Mouse (Mus musculus) hindbrain, embryonic 15.5 days (tissue): ENCODE measurements around the gene Klhl23. TPM values are rescaled to one million over a fixed set of nuclear protein-coding genes. Genes with fewer than 3 reads are reported as not detected.
"Not testable (repeated sequence)": the region's sequence is repeated elsewhere in the genome, so short reads cannot be mapped to it uniquely, and the experiment has no call there.

Experiments
- ATAC-seq: fragments of 200-750 bp; cut with Nextera tagmentation; 2 replicates; pipeline ENCODE4 v1.8.0; 2017; ENCODE audit warnings: low read depth, moderate number of reproducible peaks, moderate TSS enrichment; ENCODE audit not compliant: low FRiP score
- H3K27ac ChIP-seq: fragments of 300-500 bp; sonication (generic); replicated peaks from 2 replicates; pipeline ENCODE4 v1.5.1; 2015; ENCODE audit warnings: mild to moderate bottlenecking, inconsistent platforms
- H3K27me3 ChIP-seq: fragments of 300-500 bp; sonication (generic); 2 replicates; pipeline ENCODE4 v1.6.1; 2015; ENCODE audit warnings: control low read depth, inconsistent platforms
- H3K36me3 ChIP-seq: fragments of 300-500 bp; sonication (generic); 2 replicates; pipeline ENCODE4 v1.6.1; 2015; ENCODE audit warnings: control low read depth, inconsistent platforms
- H3K4me1 ChIP-seq: fragments of 300-500 bp; sonication (generic); replicated peaks from 2 replicates; pipeline ENCODE4 v1.6.1; 2015; ENCODE audit warnings: control low read depth, inconsistent platforms
- H3K4me2 ChIP-seq: fragments of 300-500 bp; sonication (generic); 2 replicates; pipeline ENCODE4 v1.6.1; 2015; ENCODE audit warnings: moderate library complexity, mild to moderate bottlenecking, inconsistent platforms
- H3K4me3 ChIP-seq: fragments of 300-500 bp; sonication (generic); 2 replicates; pipeline ENCODE4 v1.5.1; 2015; ENCODE audit warnings: mild to moderate bottlenecking, inconsistent platforms
- H3K9ac ChIP-seq: fragments of 300-500 bp; sonication (generic); 2 replicates; pipeline ENCODE4 v1.6.1; 2015; ENCODE audit warnings: inconsistent platforms
- H3K9me3 ChIP-seq: fragments of 300-500 bp; sonication (generic); 2 replicates; pipeline ENCODE4 v1.6.1; 2016; ENCODE audit warnings: control low read depth, inconsistent platforms
- WGBS: fragments of 180-500 bp; shearing (Covaris S2); methylation state at CpG from one replicate; pipeline ENCODE4 v1.1.7; 2015; 5-methylcytosine and 5-hydroxymethylcytosine counted together
- polyA plus RNA-seq: library from polyadenylated mRNA; unstranded; fragments of >200 nt; fragmentation: Nextera tagmentation; extraction: Ambion mirVana; gene quantifications from 2 replicates; pipeline ENCODE4 v1.2.1, GENCODE M21; 2015

Gene Klhl23
- polyA plus RNA-seq, 1 experiment from 2014 or later, result 93.0 TPM

GRCm38 (mm10) chr2:69811349-69811748 lies 10.4 kb upstream of the Klhl23 start:
- H3K36me3 ChIP-seq, ATAC-seq: not testable (repeated sequence)
- WGBS, result 69% methylated on average over 7 of the region's 7 CpGs

GRCm38 (mm10) chr2:69816575-69816974 lies 5.2 kb upstream of the Klhl23 start:
- Histone ChIP-seq H3K9ac (no peak overlapping the region), H3K9me3 (no peaks in the 10 kb centered on the region), H3K4me1 (peaks cover 2% of the 10 kb centered on the region), H3K36me3 (no peaks in the 10 kb centered on the region), H3K4me3 (no peak overlapping the region), H3K27me3 (no peaks in the 10 kb centered on the region), H3K27ac (no peak overlapping the region), H3K4me2 (no peak overlapping the region)
- 86% methylated on average over 5 of the region's 5 CpGs for WGBS
- ATAC-seq, result no peak

More at GRCm38 (mm10) chr2:69811349-69811748, 10.4 kb upstream of the Klhl23 start:
- H3K27ac ChIP-seq, H3K27me3 ChIP-seq, H3K9me3 ChIP-seq, H3K9ac ChIP-seq, H3K4me1 ChIP-seq, H3K4me3 ChIP-seq, H3K4me2 ChIP-seq: not testable (repeated sequence)

GRCm38 (mm10) chr2:69818350-69819085 lies 3.2 kb upstream of the Klhl23 start:
- no peak overlapping the region for H3K27ac ChIP-seq
- no peaks in the 10 kb centered on the region for H3K9me3 ChIP-seq
- no peak overlapping the region for H3K4me2 ChIP-seq
- no peaks in the 10 kb centered on the region for H3K27me3 ChIP-seq
- peaks cover 9% of the 10 kb centered on the region for H3K4me1 ChIP-seq
- WGBS, result 85% methylated on average over 9 of the region's 9 CpGs
- H3K9ac ChIP-seq, result no peak overlapping the region
- H3K36me3 ChIP-seq, result no peaks in the 10 kb centered on the region
- no peak for ATAC-seq
- H3K4me3 ChIP-seq, result no peak overlapping the region

- no peaks in the 10 kb centered on the region for H3K27me3 ChIP-seq
- no peak for ATAC-seq
- no peaks in the 10 kb centered on the region for H3K9me3 ChIP-seq
- H3K36me3 ChIP-seq, result no peaks in the 10 kb centered on the region
- WGBS, result 81% methylated on average over 1 of the region's 1 CpGs
- H3K4me2 ChIP-seq, result no peak overlapping the region
- H3K4me1 ChIP-seq, result peaks cover 25% of the 10 kb centered on the region
- no peak overlapping the region for H3K27ac ChIP-seq
- H3K9ac ChIP-seq, result no peak overlapping the region
- H3K4me3 ChIP-seq, result no peak overlapping the region
These were observed 1.5 kb upstream of the Klhl23 start for GRCm38 (mm10) chr2:69820201-69820600.

GRCm38 (mm10) chr2:69822361-69823128 lies 801 bp downstream of the Klhl23 start:
- Histone ChIP-seq H3K4me2 (peak overlapping the region; percentile 83), H3K9ac (peak overlapping the region; percentile 87), H3K27ac (peak overlapping the region; percentile 98), H3K9me3 (no peaks in the 10 kb centered on the region), H3K4me3 (peak overlapping the region; percentile 81), H3K36me3 (0 out of 2 replicates have a peak, but pooled peaks cover 6% of the 10 kb centered on the region), H3K27me3 (no peaks in the 10 kb centered on the region), H3K4me1 (peaks cover 41% of the 10 kb centered on the region)
- WGBS, result under 1% methylated on average over 76 of the region's 80 CpGs
- ATAC-seq, result peak; percentile 81

GRCm38 (mm10) chr2:69823129-69823677 lies 1.5 kb downstream of the Klhl23 start:
- peak; percentile 83 for ATAC-seq
- Histone ChIP-seq H3K36me3 (0 out of 2 replicates have a peak, but pooled peaks cover 6% of the 10 kb centered on the region), H3K9ac (peak overlapping the region; percentile 87), H3K27ac (peak overlapping the region; percentile 98), H3K4me2 (peak overlapping the region; percentile 83), H3K9me3 (no peaks in the 10 kb centered on the region), H3K4me1 (peaks cover 45% of the 10 kb centered on the region), H3K4me3 (peak overlapping the region; percentile 81), H3K27me3 (no peaks in the 10 kb centered on the region)
- 3% methylated on average over 19 of the region's 45 CpGs for WGBS

GRCm38 (mm10) chr2:69825898-69826297 lies 4.2 kb downstream of the Klhl23 start:
- no peaks in the 10 kb centered on the region for H3K9me3 ChIP-seq
- peaks cover 47% of the 10 kb centered on the region for H3K4me1 ChIP-seq
- H3K36me3 ChIP-seq, result peaks cover 25% of the 10 kb centered on the region
- H3K9ac ChIP-seq, result no peak overlapping the region
- H3K27me3 ChIP-seq, result no peaks in the 10 kb centered on the region
- peak overlapping the region; percentile 64 for H3K27ac ChIP-seq
- H3K4me3 ChIP-seq, result no peak overlapping the region
- ATAC-seq, result no peak
- 0 out of 2 replicates have a peak overlapping the region, but pooled peaks have one; percentile 13 for H3K4me2 ChIP-seq
- 78% methylated on average over 10 of the region's 10 CpGs for WGBS

- H3K4me1 ChIP-seq, result peaks cover 47% of the 10 kb centered on the region
- H3K36me3 ChIP-seq, result peaks cover 29% of the 10 kb centered on the region
- peak overlapping the region; percentile 64 for H3K27ac ChIP-seq
- ATAC-seq, result no peak
- WGBS, result 45% methylated on average over 2 of the region's 2 CpGs
- H3K9ac ChIP-seq, result no peak overlapping the region
- no peak overlapping the region for H3K4me3 ChIP-seq
- peak overlapping the region; percentile 13 for H3K4me2 ChIP-seq
- H3K9me3 ChIP-seq, result no peaks in the 10 kb centered on the region
- no peaks in the 10 kb centered on the region for H3K27me3 ChIP-seq
These were observed 4.6 kb downstream of the Klhl23 start for GRCm38 (mm10) chr2:69826380-69826779.

GRCm38 (mm10) chr2:69828031-69828430 lies 6.3 kb downstream of the Klhl23 start:
- ATAC-seq, result no peak
- H3K4me1 ChIP-seq, result peaks cover 38% of the 10 kb centered on the region
- H3K9me3 ChIP-seq, result no peaks in the 10 kb centered on the region
- peaks cover 37% of the 10 kb centered on the region for H3K36me3 ChIP-seq
- 56% methylated on average over 7 of the region's 7 CpGs for WGBS
- H3K4me3 ChIP-seq, result no peak overlapping the region
- no peak overlapping the region for H3K27ac ChIP-seq
- no peak overlapping the region for H3K4me2 ChIP-seq
- H3K9ac ChIP-seq, result no peak overlapping the region
- H3K27me3 ChIP-seq, result no peaks in the 10 kb centered on the region

- no peaks in the 10 kb centered on the region for H3K9me3 ChIP-seq
- no peaks in the 10 kb centered on the region for H3K27me3 ChIP-seq
- 87% methylated on average over 2 of the region's 2 CpGs for WGBS
- H3K4me3 ChIP-seq, result no peak overlapping the region
- H3K4me1 ChIP-seq, result peaks cover 27% of the 10 kb centered on the region
- no peak overlapping the region for H3K27ac ChIP-seq
- H3K9ac ChIP-seq, result no peak overlapping the region
- H3K4me2 ChIP-seq, result no peak overlapping the region
- no peak for ATAC-seq
- H3K36me3 ChIP-seq, result peaks cover 52% of the 10 kb centered on the region
These were observed 7.9 kb downstream of the Klhl23 start for GRCm38 (mm10) chr2:69829680-69830079.

GRCm38 (mm10) chr2:69830116-69830515 lies 8.4 kb downstream of the Klhl23 start:
- Histone ChIP-seq H3K9ac (no peak overlapping the region), H3K36me3 (peaks cover 55% of the 10 kb centered on the region), H3K4me1 (peaks cover 22% of the 10 kb centered on the region)

More at GRCm38 (mm10) chr2:69830116-69830515, 8.4 kb downstream of the Klhl23 start:
- no peak overlapping the region for H3K27ac ChIP-seq
- WGBS, result 92% methylated on average over 8 of the region's 8 CpGs
- H3K9me3 ChIP-seq, result no peaks in the 10 kb centered on the region
- ATAC-seq, result no peak
- no peak overlapping the region for H3K4me2 ChIP-seq
- no peak overlapping the region for H3K4me3 ChIP-seq
- no peaks in the 10 kb centered on the region for H3K27me3 ChIP-seq
